Mouse (Mus musculus) olfactory bulb, adult 2 months (tissue): Measurements from ENCODE around the gene Gm42421. TPM values are rescaled to one million over a fixed set of nuclear protein-coding genes. Genes with fewer than 3 reads are reported as not detected.

Experiments
- H3K27ac ChIP-seq: fragments of 200-500 bp; 2 replicates; pipeline ENCODE4 v1.5.1; 2012; ENCODE audit warnings: low read depth, low read length; ENCODE audit not compliant: insufficient read depth
- H3K4me1 ChIP-seq: fragments of 200-500 bp; 2 replicates; pipeline ENCODE4 v1.6.1; 2012; ENCODE audit warnings: low read length; ENCODE audit not compliant: control insufficient read depth, insufficient read depth
- H3K4me3 ChIP-seq: fragments of 200-500 bp; 2 replicates; pipeline ENCODE4 v1.5.1; 2012; ENCODE audit warnings: mild to moderate bottlenecking, low read depth, low read length, moderate library complexity; ENCODE audit not compliant: insufficient read depth
- CTCF ChIP-seq: fragments of 200-500 bp; IDR thresholded peaks from 2 replicates; pipeline ENCODE4 v1.5.1; 2012; ENCODE audit warnings: low read depth, mild to moderate bottlenecking, low read length, moderate library complexity; ENCODE audit not compliant: insufficient read depth
- POLR2A ChIP-seq: fragments of 200-500 bp; IDR thresholded peaks from 2 replicates; pipeline ENCODE4 v1.6.1; 2012; ENCODE audit warnings: mild to moderate bottlenecking, low read depth, low read length, moderate library complexity; ENCODE audit not compliant: insufficient read depth
- WGBS: fragments of 180-500 bp; shearing (Covaris S2); methylation state at CpG from one replicate; pipeline ENCODE4 v1.1.7; 2018; 5-methylcytosine and 5-hydroxymethylcytosine counted together
- polyA plus RNA-seq: library from polyadenylated mRNA; stranded (reverse); fragments of >200 nt; gene quantifications from 2 replicates; pipeline ENCODE4 v1.2.4, GENCODE M21; 2012; ENCODE audit warnings: low replicate concordance; ENCODE audit not compliant: missing spikeins, insufficient read depth, insufficient read length

Gene Gm42421
- polyA plus RNA-seq, 1 experiment, result not detected

DNA sequence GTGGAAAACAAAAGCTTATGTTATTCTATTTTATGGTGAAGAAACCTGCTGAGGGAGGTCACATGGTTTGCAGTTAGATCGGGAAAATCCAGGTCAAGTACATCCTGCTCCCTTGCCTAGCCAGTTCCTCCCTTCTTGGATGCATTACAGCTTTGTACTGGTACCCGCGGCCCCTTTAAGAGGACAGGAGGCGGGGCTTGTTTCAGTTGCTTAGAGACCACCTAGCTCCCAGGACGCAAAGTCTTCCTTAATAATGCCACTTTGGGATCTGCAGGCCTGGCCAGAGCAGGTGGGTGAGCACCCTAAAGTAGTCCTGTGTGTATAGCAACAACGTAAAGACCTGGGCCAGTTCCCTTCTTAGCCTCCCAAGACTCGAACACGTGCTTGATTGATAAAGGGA, 4.9 kb downstream of the Gm42421 start, which contains the start of gene Rsph10b:
TSS of gene Rsph10b (plus strand) at position 205 of the 400 bp plus-strand sequence.
- Histone ChIP-seq H3K4me3 (peak within 1 kb of the TSS; percentile 15; the same call in 1 of the 2 replicates), H3K4me1 (peaks cover 7% of the 10 kb centered on the region), H3K27ac (no peak within 1 kb of the TSS)
- TF ChIP-seq CTCF (no peak), POLR2A (no peak)
- 16% methylated on average over 8 of the region's 8 CpGs for WGBS

- no peak for TF ChIP-seq POLR2A
- TF ChIP-seq CTCF, result no peak
- 70% methylated on average over 11 of the region's 11 CpGs for WGBS
- Histone ChIP-seq H3K4me3 (no peak overlapping the region; the same call in 1 of the 2 replicates), H3K27ac (no peak overlapping the region), H3K4me1 (peaks cover 7% of the 10 kb centered on the region)
Measured at GRCm38 (mm10) chr5:143933414-143933813, 5.4 kb downstream of the Gm42421 start.

DNA sequence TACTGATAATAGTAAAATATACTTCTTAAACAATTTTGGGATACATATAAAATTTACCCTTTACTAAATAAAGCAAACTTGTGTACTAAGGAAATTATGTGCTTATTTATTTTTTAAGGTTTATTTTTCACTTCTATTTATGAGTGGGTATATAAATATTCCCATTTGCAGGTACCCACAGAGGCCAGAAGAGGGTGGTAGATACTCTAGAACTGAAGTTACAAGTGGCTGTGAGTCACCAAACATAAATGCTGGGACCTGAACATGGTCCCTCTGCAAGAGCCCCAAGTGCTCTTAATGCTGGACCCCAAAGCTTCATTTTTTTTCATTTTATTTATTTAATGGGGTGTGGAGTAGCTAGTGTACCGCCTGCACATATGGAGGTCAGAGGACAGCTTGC, 5.9 kb downstream of the Gm42421 start:
- WGBS, result 90% methylated on average over 1 of the region's 1 CpGs
- no peak overlapping the region for H3K27ac ChIP-seq
- no peak for TF ChIP-seq CTCF
- TF ChIP-seq POLR2A, result no peak
- no peak overlapping the region for H3K4me3 ChIP-seq
- H3K4me1 ChIP-seq, result peaks cover 7% of the 10 kb centered on the region

DNA sequence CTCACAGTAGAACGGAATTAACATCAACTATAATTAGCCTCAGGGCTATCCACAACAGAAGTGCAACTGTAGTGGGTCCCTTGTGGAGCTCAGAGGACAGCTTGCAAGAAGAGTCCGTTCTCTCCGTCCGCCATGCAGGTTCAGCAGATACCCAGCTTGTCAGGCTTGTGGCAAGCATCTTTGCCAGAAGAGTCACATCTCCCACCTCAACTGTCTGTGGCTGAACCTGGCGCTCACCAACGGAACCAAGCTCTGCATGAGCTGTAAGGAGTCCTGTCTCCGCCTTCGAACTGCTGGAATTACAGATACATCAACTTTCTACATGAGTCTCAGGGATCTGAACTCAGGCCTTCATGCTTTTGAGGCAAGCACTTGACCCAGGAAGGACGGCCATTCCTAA, 8.2 kb downstream of the Gm42421 start:
- 71% methylated on average over 9 of the region's 9 CpGs for WGBS

GRCm38 (mm10) chr5:143941588-143941987, 13.6 kb downstream of the Gm42421 start:
- Histone ChIP-seq H3K4me3 (no peak overlapping the region), H3K27ac (no peak overlapping the region), H3K4me1 (peaks cover 14% of the 10 kb centered on the region)
- TF ChIP-seq CTCF (no peak), POLR2A (no peak)
- WGBS, result 29% methylated on average over 10 of the region's 10 CpGs

More for the DNA sequence above, 8.2 kb downstream of the Gm42421 start:
- H3K4me1 ChIP-seq, result peaks cover 7% of the 10 kb centered on the region
- no peak overlapping the region for H3K27ac ChIP-seq
- TF ChIP-seq CTCF (no peak), POLR2A (no peak)
- no peak overlapping the region for H3K4me3 ChIP-seq

- 49% methylated on average over 14 of the region's 14 CpGs for WGBS
- peak overlapping the region; percentile 74 for H3K27ac ChIP-seq
Measured at GRCm38 (mm10) chr5:143943231-143944125, 15.5 kb downstream of the Gm42421 start.

DNA sequence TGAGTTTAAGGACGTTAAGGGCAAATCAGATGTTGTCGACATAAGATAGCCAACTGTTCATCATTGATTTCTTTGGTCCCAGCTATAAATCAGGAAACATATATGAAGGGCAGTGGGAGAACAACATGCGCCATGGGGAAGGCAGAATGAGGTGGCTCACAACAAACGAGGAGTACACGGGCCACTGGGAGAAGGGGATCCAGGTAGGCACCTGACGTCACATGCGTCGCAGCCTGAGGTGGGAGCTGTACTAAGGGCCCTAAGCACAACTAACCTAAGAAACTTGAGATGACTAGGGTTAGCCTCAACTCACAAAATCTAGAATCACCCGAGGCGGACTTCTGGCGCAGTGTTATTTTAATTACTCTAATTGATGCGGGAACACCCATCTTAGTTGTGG, 20.4 kb downstream of the Gm42421 start:
- Histone ChIP-seq H3K4me1 (peaks cover 10% of the 10 kb centered on the region), H3K4me3 (no peak overlapping the region), H3K27ac (no peak overlapping the region)
- TF ChIP-seq POLR2A, result no peak
- no peak for TF ChIP-seq CTCF
- 89% methylated on average over 12 of the region's 12 CpGs for WGBS

More at GRCm38 (mm10) chr5:143943231-143944125, 15.5 kb downstream of the Gm42421 start:
- TF ChIP-seq POLR2A (no peak), CTCF (no peak)
- H3K4me1 ChIP-seq, result peaks cover 14% of the 10 kb centered on the region
- no peak overlapping the region for H3K4me3 ChIP-seq

DNA sequence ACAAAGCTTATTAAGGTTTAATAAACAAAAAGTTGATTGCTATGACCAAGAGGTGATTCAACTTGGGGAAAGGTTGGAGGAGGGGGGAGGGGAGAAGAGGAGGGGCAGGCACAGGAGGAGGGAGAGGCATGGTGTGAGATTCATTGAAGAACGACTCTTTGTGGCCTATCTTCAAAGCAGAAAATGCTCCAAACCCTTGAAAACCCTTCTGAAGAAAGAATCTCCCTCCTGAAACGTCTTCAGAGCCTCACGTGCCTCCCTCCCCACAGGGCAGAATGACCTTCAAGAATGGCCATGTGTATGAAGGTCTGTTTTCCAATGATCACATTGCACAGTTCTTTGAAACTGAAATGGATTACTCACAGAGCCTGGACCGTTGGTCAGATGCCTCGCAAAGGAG, 22.0 kb downstream of the Gm42421 start:
- TF ChIP-seq CTCF, result no peak
- TF ChIP-seq POLR2A, result no peak
- H3K27ac ChIP-seq, result no peak overlapping the region
- H3K4me1 ChIP-seq, result no peaks in the 10 kb centered on the region
- H3K4me3 ChIP-seq, result no peak overlapping the region
- WGBS, result 49% methylated on average over 5 of the region's 5 CpGs

DNA sequence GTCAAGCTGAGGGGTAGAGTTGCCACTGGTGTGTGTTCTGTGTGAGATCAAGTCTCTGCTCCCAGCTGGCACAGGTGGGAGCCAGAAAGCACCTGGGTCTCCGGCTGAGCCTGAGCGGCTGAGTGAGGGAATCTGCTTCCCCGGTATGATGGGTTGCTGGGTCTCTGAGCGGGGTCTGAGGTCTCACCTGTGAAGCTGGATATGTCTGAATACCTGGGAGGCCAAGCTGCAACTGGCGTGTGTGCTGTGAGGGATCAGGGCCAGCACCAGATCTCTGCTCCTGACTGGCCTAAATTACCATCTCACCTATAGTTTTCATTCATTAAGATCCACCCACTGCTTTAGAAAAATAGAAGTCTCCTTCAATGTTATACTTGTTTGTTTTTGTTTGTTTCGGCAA, 29.1 kb downstream of the Gm42421 start:
- Histone ChIP-seq H3K27ac (no peak overlapping the region), H3K4me3 (no peak overlapping the region), H3K4me1 (no peaks in the 10 kb centered on the region)
- WGBS, result 94% methylated on average over 6 of the region's 6 CpGs
- TF ChIP-seq POLR2A (no peak), CTCF (no peak)

DNA sequence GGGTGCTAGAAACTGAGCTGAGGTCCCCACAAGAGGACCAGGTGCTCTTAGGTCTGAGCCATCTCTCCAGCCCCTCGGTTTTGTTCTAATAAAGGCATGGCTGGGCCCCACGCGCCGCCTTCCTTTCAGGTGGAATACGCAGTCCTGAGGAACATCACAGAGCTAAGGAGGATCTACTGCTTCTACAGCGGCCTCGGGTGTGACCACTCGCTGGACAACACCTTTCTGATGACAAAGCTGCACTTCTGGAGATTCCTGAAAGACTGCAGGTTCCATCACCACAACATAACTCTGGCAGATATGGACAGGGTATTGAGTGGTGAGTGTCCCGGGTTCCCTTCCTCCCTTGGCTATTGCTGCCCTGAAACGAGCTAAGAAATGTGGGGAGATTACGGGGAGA, 31.6 kb downstream of the Gm42421 start:
- H3K4me3 ChIP-seq, result no peak overlapping the region
- no peaks in the 10 kb centered on the region for H3K4me1 ChIP-seq
- 94% methylated on average over 11 of the region's 11 CpGs for WGBS
- no peak overlapping the region for H3K27ac ChIP-seq
- no peak for TF ChIP-seq POLR2A
- TF ChIP-seq CTCF, result no peak
